Mouse (Mus musculus) 416B (cell line): ENCODE data around the gene Rock2.

ENCODE experiments used
- DNase-seq: peaks from one replicate; pipeline ENCODE4 v3.0.0; 2011; ENCODE audit warnings: low read depth

Rock2 gene

GRCm38 (mm10) chr12:16903949-16904635 lies 9.4 kb downstream of the Rock2 start:
- DNase-seq, result no peak

GRCm38 (mm10) chr12:16907282-16907846 lies 12.7 kb downstream of the Rock2 start:
- DNase-seq, result no peak

DNA sequence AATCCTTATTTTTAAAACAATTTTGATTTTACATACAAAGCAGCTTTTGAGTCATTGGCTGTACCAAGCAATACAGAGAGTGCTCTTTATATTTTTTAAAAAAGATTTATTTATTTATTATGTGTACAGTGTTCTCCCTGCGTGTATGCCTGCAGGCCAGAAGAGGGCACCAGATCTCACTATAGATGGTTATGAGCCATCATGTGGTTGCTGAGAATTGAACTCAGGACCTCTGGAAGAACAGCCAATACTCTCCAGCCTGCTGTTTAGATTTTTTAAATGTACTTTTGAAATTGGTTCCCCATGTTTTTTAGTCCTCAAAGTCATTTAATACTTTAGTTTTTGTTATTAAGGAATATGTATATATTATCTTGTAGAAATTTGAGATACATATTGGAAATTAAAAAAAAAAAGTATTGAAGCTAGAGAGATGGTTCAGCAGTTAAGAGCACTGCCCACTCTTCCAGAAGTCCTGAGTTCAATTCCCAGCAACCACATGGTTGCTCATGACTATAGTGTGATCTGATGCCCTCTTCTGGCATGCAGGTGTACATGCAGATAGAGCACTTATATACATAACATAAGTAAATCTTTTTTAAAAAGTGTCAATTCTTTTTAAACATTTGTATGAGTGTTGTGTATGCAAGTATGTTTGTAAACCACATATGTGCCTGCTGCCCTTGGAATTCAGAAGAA lies 13.4 kb downstream of the Rock2 start:
- peak; percentile 46 for DNase-seq

GRCm38 (mm10) chr12:16911524-16911923 lies 16.8 kb downstream of the Rock2 start:
- DNase-seq, result no peak

DNA sequence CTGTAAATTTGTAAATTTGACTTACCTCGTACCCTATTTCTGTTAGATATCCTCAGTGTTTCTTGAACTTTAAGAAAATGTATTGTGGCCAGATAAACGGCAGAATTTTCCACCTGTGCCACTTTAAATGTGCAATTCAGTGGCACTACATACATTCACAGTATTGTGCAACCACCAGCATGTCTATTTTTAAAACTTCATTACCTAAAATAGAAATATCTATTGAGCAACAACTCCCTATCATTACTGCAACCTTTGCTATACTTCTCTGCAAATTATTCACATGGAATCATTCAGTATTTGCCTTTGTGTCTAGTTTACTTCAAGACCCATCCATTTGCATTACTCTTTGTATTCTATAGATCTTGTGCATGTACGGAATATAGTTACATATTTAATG lies 17.9 kb downstream of the Rock2 start:
- peak; percentile 60 for DNase-seq

DNA sequence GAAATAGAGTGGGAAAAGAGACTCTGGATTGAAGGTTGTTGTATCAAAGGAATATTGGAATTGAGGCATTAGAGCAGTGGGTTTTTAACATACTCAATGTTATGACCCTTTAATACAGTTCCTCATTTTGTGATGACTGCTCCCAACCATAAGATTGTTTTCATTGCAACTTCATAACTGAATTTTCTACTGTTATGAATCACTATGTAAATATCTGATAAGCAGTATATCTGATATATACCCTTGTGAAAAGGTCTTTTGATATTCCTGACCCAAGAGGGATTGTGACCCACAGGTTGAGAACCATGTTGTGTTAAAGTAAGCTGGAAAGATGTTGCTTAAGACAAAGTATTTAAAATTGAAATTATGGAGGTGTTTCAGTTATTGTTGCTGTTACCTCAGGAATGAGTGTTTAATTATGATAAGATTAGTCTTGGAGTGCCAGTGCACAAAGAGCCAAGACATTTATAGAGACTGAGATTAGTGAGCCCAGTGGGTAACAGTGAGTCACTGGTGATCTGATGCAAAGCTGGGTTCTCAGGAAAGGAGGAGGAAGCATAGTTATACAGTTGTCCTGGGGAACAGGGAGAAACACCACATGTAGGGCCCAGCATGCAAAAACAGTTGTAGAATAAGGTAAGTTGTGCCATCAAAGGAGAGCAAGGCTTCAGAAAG lies 25.6 kb downstream of the Rock2 start:
- peak; percentile 91 for DNase-seq

DNA sequence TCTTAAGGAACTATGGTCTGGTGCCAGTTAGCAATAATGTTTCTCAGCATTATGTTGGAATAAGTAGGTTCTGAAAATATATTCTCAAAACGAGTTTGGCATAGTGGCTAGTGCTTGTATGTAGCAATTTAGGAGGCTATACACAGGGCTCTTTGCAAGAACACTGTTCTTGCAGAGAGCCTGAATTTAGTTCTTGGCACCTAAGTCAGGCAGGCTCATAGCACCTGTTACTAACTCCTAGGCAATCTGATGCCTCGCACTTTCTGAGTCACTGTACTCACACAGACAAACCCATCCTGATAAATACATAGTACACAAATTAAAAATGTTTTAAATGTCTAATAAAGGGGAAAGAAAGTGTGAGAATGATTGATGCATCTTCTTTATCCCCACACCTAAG lies 33.2 kb downstream of the Rock2 start:
- DNase-seq, result no peak

GRCm38 (mm10) chr12:16934423-16934822 lies 39.7 kb downstream of the Rock2 start:
- peak; percentile 45 for DNase-seq

DNA sequence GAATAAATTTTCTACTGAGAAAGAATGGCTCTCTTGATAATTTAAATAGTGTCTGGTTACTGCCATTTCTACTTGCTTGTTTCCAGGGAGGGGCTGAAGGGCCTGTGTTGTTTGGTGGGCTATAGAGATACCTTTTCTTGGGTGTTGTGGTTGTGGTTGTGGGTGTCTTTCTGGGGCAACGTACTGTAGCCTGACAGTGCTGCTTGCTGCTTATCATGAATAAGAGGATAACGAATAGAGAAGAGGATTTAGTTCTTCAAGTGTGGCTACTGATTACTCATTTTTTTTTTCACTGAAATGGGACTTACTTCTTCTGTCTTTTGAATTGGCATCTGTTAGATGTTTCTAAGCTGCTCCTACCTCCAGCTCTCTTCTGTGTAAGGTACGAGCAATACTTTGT lies 47.3 kb downstream of the Rock2 start:
- DNase-seq, result peak; percentile 26

DNA sequence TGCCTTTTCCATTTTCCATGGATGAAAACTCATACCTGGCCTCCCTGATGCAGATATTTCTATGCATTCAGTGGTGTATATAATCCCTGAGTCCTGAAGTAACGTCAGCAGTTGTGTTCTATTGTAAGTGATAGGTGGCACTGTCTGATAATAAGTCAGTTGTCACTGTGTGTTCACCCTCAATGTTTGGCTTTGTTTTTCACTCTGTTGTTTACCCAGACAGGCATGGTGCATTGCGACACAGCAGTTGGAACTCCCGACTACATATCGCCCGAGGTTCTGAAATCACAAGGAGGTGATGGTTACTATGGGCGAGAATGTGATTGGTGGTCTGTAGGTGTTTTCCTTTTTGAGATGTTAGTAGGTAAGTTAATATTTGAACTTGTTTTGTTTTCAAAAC lies 53.5 kb downstream of the Rock2 start:
- no peak for DNase-seq

- DNase-seq, result peak; percentile 64
These were observed 64.2 kb downstream of the Rock2 start for GRCm38 (mm10) chr12:16958851-16959250.

- no peak for DNase-seq
These were observed 68.7 kb downstream of the Rock2 start for GRCm38 (mm10) chr12:16963354-16963753.

- DNase-seq, result no peak
These were observed 72.1 kb downstream of the Rock2 start for GRCm38 (mm10) chr12:16966811-16967210.

DNA sequence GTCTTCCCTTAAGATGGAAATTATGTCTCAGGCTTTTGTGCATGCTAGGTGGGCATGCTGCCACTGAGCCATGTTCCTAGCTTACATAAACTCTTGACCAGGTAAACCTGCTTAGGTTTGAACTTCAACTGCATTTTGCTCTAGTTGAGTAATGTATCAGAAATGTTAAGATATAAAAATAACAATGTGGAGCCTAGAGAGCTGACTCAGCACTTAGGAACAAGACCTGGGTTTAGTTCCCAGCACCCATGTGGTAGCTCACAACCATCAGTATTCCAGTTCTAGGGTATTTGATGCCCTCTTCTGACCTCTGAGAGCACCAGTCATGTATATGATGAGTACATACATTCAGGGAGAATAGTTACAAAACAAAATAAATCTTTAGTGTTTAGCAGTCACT lies 82.4 kb downstream of the Rock2 start:
- DNase-seq, result no peak

- DNase-seq, result no peak
These were observed 91.1 kb downstream of the Rock2 start for GRCm38 (mm10) chr12:16985778-16986177.

DNA sequence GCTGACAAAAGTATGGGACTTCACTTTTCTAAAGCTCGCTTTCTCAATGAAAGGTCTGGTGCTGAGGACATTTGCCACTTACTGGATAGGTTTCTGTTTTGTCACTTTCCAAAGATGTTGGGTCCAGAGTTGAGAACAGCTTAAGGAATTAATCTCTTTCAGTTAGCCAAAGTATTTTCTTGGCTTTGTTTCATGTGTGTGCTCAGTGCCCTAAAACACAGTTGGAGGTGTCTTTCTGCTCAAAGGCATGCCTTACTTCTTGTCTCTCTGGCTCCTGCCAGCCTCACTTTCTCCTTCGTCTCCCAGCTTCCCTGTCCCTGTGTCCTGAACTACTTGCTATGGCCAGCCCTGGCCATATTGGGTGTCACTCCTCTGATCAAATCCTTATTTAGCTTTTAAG lies 96.7 kb downstream of the Rock2 start:
- no peak for DNase-seq

GRCm38 (mm10) chr12:16992355-16992754 lies 97.7 kb downstream of the Rock2 start:
- DNase-seq, result no peak

GRCm38 (mm10) chr12:16994291-16994690 lies 99.6 kb downstream of the Rock2 start:
- DNase-seq, result no peak

DNA sequence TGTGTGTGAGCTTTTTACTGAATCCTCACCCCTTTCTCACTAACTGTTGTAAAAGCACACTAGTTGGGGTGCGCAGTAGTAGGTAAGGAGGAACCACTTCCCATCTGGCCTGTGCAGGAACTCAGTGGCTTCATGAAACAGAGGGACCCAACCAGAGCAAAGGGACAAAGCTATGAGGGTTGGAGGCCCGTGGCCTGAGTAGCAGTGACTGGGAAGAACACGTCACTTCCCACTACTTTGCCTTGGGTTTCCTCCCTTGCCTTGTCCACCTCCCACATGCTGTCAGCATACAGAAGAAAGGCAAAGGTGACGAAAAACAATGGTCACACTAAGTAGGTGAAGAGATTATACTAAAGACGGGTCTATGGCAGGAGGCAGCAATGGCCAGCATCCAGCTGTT lies 101.6 kb downstream of the Rock2 start:
- no peak for DNase-seq

GRCm38 (mm10) chr12:16996886-16997462 lies 102.3 kb downstream of the Rock2 start:
- peak; percentile 11 for DNase-seq

DNA sequence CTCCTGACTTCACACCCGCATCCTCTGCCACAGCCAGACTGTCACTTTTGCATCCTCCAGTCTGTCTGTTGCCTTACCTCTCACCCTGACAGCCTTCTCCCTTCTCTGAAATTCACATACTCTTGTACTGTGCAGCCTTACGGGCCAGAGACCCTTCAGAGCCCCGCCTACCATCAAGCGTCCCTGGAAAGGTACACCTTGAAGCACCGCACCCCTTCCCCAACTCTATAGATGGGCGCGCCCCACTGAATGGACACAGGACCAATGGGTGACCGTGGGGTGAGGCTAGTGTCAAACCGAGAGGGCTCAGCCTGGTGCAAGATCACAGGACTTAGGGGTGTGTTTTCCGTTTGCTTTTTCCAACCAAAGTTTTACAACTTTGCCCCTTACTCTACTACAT lies 104.5 kb downstream of the Rock2 start:
- DNase-seq, result no peak

DNA sequence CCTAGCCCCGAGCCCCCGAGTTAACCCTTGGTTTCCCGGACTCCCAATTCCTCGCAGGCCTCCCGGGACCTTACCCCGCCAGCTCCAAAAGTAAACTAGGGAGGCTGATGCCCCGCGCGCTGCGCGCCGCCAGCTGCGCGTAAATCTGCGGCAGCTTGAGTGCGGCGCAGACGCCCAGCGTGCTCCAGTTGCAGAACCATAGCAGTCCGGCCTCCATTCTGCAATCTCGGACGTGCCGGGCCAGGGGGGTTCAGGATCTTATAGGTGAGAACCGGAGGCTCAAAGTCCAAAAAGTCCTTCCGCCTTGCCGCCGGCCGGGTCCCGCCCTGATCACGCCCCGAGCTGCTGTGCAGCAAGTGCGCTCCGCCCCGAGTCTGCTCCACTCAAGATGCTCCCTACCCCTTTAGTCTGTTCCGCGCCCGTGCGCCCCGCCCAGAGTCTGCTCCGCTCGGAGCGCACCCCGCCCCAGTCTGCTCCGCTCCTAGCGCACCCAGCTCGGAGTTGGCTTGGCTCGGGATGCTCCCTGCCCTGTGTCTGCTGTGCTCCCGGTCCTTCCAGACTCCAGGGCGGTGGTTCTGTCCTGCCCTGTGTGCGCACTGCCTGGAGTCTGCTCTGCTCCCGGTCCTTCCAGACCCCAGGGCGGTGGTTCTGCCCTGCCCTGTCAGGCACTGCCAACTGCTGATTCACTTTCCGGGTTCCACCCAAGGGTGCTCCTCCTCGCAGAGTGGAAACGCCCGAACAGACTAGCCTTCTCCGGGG lies 105.2 kb downstream of the Rock2 start, which contains the start of gene Pqlc3:
Pqlc3 (minus strand) TSS at position 670 of the 759 bp plus-strand sequence.
- DNase-seq, result peak; percentile 93
